Mouse (Mus musculus) bone marrow macrophage, adult 2 months (primary cell): ENCODE data around the gene Castor2.

Experiments
- CTCF ChIP-seq: IDR thresholded peaks from 2 replicates; pipeline ENCODE4 v1.5.1; 2012; ENCODE audit warnings: low read depth, mild to moderate bottlenecking, low read length, moderate library complexity
- POLR2A ChIP-seq: IDR thresholded peaks from 2 replicates; pipeline ENCODE4 v1.6.1; 2012; ENCODE audit warnings: mild to moderate bottlenecking, low read depth, low read length, borderline replicate concordance

DNA sequence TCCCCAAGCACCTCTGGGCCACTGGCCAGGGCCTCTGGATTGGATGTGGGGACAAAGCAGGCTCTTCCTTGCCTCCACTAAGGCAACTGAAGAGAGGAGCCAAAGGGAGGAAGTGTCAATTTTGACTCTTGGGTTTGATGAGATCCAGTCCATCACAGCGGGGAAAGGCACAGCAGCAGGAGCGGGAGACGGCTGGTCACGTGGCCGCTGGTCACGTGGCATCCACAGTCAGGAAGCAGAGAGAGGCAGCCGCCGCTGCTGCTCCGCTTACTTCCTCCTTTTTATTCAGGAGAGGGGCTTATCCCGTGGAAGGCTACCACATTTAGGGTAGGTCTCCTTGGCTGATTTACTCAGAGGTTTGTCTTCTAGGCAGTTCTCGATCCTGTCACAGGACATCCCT is 42.9 kb downstream of the Castor2 start:
- no peak for TF ChIP-seq POLR2A
- TF ChIP-seq CTCF = no peak
